Mouse (Mus musculus): Measurements from ENCODE around the gene Mbnl1. TPM values are rescaled to one million over a fixed set of nuclear protein-coding genes. Genes with fewer than 3 reads are reported as not detected.

The Mbnl1 gene
- 553 TPM for polyA plus RNA-seq (2015; fragmentation: Illumina TruSeq; extraction: RNeasy Lipid Tissue Mini Kit (QIAGEN cat#74804); ENCODE audit: insufficient read depth, low replicate concordance)

DNA sequence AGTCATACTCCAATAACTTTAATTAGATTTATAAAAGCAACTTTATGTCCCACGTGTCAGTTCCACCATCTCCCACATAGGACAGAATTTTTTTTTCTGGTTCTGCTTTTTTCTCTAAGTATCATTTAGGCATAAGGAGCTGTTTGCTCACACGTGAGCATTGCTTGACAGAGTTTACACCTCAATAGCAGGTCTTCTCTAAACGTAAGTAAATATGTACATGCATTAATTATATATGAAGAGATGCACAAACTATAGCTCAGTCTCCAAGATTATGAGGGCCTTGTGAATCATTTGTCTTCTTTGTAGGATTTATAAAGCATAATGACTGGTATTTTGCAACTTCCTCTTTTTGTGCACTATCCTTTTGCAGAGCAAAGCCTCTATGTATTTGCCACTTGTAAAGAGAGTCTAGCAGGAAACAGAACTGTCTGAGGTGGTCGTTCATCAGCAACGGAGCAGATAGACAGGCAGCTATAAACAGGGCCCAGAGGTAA, at the start of gene Mbnl1:
Gene Mbnl1 (plus strand): TSS at position 150 of the 497 bp plus-strand sequence.

All from spleen, adult 10 weeks (tissue).